Mouse (Mus musculus) heart, adult 11 months (tissue): ENCODE data around the gene Cmip.

ENCODE experiments used
- DNase-seq: peaks from one replicate; pipeline ENCODE4 v3.0.0; 2022

The Cmip gene

DNA sequence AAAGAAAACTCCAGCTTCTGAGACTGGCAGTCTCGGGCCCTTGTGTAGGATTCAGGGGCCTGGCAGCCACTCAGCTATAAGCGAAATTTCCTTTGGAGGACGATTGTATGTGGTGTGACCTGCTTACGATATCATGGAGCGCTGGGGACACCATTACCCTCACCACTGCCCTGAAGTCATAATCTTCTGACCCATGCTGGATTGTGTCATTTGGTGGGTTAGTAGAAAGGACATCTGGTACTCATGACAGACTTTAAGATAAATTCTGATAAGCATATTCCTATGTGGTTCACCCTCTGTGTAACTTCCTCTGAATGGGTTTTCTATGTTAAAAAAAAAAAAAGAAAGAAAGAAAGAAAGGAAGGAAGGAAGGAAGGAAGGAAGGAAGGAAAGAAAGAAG, 69.9 kb downstream of the Cmip start:
- no peak for DNase-seq

DNA sequence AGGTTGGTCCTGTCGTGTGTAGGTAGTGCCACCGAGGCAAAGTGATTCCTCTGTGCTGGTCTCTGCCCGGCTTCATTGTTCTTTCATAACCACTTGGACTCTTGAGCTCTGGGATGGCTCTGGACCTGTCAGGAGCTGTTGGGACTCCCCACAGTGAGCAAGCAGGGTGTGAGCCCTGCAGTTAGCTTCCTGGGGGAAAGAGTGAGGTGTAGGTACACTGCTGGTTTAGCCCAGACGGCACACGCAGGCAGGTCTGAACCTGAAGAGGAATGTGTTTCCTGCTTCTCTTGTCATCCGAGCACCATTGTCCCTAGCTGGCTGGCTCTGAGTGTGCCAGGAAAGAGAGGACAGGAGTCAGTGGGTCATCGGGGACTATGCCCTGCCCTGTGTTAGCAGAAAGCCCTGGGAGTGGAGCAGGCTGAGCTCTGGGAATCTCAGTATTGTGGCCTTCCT, 70.5 kb downstream of the Cmip start:
- no peak for DNase-seq

DNA sequence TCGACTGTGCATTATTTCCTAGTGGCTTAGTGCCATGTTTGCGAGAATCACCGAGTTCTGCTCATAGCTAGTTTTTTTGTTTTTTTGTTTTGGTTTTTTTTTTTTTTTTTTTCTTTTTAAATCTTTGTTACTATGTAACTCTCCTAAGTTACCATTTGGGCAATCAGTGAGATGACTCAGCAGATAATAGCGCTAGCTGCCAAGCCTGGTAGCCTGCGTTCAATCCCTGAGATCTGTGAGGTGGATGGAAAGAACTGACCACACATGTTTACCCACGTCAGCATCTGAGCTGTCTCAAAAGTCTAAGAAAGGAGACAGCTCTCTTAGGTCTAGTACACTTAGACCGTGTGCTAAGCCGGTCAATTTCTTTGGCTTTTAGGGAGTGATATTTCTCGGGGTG, 71.9 kb downstream of the Cmip start:
- no peak for DNase-seq

DNA sequence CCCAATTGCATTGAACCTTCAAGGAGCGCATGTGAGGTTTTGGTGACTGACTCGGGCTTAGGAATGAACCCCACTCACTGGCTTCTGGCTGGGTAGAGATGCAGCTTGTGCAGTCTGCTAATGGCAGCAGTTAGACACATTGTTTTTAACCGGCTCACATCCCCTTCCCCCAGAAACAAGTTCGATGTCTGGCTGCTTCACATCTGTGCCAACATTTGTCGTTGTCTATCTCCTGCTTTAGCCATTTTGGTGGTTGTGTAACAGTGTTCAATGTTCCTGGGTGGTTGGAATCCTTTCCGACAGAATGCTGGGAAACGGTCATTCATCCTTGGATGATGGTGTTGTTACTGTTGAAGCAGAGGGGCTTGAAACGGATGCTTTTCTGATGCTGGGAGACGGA, 72.3 kb downstream of the Cmip start:
- no peak for DNase-seq

DNA sequence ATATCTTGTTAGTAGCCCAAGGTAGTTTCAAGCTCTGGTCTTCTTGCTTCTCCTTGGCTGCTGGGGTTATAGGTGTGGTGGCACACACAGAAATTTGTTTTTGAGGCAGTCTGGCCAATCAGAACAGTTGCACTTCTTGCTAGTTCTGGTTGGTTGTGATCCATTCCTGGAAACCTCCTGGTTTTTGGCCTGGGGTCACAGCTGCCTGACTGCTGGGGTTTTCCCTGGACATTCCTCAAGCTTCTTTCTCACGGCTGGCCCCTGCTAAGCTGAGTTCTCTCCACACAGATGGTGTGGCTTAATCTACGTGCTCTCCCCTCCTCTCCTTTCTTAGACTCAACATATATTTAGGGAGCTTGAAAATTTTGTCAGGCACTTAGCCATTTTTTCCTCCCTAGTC, 73.0 kb downstream of the Cmip start:
- no peak for DNase-seq

DNA sequence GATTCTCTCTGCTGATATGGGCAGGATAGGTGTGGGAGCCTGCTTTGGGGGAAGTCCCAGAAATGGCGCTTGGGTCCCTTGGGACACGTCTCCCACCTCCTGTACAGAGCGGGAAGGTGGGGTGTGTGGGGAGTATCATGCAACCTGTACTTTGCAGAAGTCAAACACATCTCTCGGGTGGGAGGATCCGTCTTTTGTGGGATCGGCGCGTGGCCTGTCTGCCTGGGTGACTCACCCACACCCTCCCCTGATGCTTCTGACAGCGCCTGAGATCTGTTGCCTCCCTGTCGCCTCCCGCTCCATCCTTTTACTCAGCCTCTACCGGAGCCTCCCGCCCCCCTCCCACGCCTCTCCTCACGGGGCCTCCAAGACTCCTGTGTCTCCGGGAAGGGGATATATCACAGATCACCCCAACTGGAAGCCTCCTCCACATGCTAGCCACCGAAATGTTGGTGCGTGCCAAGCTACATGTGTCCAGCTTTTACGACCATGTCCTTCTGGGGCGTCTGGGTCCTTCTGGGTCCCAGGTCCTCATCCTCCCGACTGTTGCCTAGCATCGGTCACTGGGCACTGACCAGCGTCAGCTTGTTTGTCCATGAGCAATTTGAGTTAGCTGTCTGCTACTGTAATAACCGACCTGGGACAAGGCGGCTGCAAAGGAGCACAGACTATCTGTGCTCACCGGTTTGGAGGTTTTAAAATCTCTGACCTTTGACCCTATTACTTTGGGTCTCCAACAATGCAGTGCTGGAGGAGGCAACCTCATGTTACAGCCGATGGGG, 75.6 kb downstream of the Cmip start:
- DNase-seq: no peak

DNA sequence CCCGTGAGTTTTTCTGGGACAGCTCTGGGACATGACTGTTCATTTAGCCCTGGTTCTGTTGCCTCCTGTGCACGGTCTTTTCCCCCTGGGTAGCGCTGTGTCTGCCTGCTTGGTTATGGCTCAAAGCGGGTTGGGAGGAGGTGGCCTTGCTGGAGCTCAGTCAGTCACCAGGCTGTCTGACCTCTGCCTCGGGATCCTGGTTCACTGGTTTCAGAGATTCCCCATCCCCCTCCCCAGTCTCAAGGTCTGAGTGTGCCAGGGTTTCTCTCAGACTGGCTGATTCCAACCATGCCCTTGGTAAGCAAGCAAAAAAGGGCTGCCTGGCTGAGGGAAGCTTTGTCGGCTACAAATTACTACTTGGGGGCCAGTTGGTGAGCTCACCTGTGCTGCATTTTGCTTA, 76.8 kb downstream of the Cmip start:
- no peak for DNase-seq

DNA sequence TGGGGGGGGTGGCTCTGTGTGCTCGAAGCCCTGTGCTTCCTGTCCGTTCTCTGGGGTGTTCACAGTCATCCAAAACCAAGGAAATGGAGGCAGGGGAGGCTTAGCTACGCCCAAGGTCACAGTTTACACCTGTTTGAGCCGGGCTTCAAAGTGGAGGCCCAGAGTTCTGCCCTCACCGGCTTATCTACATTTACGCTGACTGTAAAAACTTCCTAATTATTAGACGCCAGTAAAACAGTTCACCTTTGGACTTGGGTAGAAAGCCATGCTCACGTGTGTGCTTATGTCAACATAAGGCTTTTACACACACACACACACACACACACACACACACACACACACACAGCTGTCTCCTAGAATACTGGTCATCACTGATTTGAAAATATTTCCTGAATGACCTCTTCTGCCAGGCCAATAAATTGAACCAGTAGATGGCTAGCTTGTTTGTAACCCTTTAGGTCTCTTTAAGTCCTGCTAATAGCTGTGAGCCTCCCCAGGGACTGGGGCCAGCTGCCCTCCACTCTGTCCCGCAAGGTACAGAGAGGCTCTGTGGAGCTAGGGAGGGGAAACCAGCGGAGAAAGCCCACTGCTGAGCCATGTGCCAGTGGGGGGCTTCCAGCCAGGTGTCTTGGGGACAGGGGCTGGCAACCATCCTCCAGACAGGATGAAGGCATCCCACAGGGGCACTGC, 77.3 kb downstream of the Cmip start:
- DNase-seq: no peak

DNA sequence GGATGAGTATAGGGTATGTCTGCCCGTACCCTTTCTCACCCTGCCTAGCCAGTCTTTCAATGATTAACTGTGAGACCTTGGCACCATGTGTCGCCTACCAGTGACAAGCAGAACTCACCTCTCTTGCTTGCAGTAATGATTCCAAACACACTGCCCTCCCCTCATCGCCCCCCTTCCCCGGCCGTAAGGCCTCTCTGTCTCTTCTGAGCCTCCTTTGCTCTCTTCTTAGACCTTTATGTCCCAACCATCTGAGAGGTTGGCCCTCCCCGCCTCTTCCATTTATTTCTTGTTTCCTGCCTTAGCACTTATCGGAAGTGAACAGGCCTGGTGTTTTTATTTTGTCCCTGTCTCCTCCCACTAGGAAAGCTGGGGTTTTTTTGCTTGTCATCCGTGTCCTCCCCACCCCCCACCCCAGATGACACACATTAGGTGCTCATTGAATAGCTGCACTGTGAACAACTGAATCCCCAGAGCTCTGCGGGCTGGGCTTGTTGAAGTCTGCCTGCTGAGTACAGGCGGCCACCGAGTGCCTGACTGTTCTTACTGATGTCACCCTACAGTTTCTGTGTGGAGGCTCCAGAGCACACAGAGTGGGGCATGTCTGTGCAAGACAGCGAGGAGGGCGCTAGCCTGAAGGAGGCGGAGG, 78.0 kb downstream of the Cmip start:
- DNase-seq: peak; percentile 93

DNA sequence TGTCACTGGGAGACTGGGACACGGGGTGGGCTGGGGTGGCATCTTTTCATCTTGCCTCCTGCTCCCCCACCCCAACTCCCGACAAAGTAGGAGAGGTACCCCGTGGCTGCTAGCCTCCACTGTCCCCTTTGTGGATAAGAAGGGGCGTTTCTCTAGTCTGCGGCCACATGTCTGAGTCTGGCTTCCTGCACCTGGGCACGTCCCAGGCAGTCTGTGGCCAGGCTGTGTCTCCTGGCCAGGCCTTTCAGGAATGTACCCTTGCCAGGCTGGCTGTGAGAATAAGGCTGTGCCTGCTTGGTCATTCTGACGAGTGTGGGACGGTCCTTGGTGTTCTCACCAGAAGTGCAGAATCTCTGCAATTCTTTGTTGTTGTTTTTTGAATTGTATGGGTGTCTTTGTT, 78.6 kb downstream of the Cmip start:
- no peak for DNase-seq

DNA sequence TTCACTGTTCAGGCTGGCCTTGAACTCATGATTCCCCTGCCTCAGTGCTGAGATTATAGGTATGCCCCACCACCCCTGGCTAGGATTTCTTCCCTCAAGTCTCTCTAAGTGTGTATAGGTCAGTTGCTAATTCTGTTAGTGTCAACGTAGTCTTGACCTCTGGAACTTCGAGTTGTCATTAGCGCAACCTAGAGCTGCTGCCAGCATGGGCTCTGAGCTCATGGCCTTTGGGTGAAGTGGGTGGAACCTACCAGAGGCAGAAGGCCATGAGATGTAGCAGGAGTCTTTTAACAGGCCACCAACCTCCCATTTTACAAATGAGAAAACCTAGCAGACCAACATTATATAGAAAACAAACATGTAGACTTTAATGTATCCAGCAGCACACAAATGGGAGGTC, 80.3 kb downstream of the Cmip start:
- DNase-seq: no peak

DNA sequence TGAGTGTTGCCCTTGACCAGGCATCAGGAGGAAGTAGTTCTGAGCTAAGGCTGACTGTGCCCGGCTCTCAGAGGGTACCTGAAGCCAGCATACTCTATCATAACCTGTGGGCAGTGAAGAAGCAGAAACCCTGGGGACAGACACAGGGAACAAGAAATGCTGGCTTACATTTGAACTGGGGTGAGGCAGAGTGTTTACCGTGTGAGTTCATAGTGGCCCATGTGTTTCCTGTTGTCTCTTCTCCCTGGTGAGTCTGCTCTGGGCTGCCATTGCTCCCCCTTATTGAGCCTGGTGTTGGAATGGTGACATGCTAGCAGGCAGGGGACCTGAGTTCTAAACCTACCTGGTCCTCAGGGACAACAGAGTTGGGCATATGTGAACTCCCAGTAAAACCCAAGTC, 81.8 kb downstream of the Cmip start:
- no peak for DNase-seq

DNA sequence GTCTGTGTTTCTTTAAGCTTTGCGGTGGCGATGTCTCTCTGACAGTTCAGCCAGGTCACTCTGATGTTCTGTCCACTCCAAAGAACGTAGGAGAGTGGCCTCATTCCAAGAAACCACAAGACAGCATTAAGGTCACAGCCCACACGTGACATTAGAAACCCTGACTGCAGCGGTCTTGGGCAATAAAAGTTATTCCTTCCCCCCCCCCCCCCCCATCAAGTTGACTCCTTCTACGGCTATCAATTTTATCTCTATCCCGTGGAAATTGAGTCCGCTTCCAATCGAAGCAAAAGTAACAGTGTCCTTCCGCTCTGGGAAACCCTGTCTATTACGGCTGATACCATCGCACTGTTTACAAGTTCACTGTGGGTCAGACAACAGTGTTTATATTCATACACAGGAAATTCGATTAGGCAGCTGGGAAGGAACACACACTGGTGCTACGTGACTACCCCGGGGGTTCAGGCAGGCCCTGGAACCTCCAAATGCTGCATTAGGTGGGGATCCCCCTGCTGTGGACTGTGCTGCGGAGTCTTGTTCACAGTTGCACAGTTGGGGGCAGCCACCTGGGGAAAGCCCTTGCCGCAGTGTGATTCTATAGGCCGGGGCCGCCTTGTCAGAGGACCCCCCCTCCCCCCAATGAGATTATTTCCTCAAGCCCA, 82.6 kb downstream of the Cmip start:
- DNase-seq: peak; percentile 97

DNA sequence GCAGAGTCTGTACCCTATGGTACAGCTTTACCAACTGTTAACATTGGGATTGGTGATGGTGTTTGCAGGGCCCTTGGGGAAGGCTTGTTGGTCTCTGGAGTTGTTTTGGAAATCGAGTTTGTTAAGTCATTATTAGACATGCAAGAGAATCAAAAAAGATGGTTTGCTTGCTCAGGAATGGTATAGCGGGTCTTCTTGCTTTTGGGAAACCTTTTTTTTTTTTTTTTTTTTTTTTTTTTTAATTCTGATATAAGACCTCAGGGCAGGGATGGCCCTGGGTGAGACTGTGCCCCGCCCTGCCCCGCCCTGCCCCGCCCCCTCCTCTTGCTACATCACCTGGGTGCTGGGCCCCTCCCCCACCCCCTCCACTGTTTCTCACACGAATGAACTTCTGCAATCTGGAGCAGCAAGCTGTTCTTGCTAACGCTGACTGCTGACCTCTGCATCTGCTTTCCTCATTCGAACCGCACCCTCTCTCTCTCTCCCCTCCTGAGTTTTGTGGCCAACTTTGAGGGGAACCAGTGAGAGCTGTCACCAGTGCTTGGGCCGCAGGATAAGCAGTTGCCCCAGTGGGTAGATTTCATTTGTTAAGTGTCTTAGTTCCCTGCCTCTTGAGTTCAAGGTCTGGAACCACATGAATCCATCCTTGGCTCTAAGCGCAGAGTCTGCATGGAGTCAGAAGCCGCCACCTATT, 83.2 kb downstream of the Cmip start:
- DNase-seq: peak; percentile 98

DNA sequence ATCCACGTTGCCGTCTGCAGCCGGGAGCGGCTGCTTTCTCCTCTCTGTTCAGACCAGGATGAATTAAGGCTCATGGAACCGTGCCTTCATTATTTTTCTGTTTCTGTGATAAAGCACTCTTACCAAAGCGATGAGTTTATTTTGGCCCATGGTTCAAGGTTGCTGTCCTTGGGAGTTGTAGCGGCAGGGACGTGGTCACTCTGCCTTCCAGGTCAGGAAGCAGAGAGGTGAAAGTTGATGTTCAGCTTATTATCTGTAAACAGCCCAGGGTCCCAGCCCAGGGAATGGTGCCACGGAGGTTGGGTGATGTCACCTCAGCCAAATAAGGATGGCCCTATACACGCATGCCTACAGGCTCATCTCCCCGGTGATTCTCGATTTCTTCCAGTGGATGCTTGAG, 83.9 kb downstream of the Cmip start:
- DNase-seq: peak; percentile 95

DNA sequence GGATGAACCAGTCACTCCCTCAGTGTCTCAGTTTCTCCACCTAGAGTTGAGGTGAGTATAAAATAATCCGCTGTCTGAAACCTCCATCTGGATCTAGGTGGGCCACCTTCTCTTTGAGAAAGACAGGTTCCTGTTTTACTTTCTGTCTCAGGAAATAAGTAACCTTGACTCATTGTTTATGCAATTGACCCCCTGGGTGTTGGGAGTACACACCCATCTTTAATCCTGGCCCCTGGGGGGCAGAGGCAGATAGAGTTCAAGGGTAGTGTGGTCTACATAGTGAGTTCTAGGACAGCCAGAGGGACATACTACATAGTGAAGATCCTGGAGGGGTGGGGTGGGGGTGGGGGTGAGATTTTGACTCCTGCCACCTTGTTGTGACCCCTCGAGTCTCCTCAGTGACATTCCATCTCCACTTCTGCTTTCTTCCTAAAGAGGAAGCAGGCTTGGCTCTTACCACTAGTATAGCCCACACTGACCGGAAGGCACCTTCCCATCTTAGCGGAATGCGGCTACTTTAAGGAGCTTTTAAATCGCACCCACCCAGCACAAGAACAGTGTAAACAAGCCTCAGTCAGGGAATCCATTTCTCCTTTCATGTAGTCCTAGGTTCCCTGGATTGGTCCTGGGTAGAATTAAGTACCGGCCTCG, 86.0 kb downstream of the Cmip start:
- DNase-seq: no peak

DNA sequence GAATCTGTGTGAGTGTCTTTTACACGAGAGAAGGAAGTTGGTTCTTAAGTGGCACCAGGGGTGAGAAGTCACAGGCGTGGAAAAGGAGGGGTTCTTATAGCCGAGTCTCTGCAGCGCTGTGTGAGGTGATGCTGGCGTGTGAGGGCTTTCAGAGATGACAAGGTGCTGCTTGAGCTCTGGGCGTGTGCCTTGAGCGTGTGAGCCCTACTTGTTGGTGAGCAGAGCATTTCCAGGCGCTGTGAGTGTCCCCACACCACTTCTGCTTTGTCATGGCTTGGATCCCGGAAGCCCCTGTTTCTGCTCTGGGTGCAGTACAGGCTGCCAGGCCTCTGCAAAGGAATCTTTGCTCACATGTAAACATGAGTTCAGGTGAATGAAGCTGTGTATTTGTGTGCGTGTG, 86.6 kb downstream of the Cmip start:
- DNase-seq: no peak

DNA sequence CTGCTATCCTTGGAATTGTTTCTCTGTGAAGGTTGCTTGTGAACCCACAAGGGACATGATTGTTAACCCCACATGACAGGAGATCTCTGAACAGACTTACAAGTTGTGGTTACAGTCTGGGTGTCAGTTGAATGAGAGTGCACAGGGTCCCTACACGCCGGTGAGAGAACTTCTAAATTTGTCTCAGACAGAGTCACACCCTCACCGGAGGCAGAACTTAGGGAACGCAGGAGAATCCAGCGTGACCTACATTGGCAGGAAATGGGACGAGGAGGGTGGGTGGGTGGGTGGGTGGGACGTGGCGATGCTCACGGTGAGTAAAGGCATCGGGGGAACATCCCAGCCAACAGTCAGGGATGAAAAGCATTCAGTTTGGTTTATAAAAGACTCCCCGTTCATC, 88.0 kb downstream of the Cmip start:
- no peak for DNase-seq

DNA sequence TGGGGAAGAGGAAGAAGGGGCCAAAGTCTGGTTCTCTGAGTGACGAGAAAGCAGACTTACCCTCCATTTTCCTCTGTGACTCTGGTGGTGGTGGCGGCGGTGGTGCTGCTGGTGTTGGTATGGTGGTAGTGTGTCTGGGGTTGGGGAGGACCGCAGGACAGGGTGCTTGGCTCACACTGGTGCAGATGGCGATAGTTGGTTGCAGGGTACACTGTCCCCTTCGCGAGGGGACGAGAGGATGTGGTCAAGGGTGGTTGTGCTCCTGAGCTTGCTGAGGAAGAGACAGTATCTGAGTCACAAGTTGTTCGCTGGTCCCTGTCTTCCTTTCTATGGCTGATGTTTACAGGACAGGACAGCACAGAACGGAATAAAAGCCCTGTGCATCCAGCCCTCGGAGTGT, 88.5 kb downstream of the Cmip start:
- DNase-seq: no peak

DNA sequence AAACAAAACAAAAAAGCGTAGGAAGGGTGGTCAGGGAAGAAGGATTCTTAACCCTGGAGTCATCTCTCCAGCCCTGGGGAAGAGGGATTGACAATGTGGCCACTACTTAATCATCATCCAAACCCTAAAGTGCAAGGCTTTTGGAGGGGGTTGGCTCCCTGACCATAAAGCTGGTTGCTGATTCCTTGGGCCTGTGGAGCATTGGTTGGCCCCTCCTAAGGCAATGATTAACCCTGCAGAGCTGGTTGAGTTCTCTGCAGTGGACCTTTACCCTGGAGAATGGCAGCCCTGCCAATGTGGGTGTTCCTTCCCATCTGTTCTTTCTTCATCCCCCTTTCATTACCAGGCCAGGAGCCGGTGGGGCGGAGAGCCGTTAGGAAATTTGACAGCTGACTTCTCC, 90.7 kb downstream of the Cmip start:
- DNase-seq: no peak

DNA sequence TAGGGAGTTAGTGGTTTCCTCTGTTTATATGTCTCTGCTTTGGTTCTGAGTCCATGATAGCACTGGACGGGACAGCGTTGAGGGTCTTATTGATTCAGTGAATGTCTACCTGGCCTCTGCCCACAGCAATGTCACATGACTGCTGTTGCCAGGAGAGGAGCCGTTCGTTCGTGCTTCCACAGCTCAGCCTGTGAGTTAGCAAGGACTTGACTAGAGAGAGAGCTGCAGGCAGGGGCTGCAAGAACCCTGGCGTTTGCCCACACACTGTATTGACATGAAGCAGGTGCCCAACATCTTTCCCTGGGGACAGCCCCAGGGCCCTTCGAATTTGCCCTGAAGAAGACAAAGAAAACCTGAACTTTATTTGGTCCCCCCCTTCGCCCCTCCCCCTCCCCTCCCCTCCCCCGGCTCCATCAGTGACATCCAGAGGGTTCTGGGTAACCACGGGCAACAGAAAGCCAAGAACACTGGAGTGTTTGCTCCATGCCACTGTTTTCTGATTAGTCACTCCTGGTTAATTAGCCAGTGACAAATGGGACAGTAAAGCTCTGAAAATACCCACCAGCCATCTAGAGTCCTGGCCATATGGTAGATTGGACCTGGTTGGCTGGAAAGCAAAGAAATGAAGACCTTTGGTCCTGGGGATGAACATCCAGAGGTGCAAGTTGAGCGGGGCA, 92.0 kb downstream of the Cmip start:
- no peak for DNase-seq

DNA sequence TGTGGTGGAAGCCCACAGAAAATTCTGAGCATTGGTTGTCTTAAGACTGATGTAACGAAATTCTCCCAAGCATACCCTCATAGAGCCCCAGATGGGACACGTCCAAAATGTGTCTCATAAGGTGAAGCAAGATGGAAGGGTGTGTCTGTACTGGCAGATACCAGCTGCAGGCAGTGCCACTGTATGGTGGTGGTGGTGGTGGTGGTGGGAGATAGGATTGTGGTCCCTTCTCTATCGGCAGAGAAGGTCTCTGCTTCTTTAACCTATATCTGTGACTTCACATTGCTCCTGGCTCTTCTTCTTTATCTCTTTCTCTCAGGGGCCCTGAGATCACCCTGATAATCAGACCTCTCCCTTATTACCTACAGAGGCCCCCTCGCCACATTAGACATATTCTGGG, 92.7 kb downstream of the Cmip start:
- DNase-seq: no peak
